Mouse (Mus musculus): ENCODE results near the gene Pdxp.

DNA sequence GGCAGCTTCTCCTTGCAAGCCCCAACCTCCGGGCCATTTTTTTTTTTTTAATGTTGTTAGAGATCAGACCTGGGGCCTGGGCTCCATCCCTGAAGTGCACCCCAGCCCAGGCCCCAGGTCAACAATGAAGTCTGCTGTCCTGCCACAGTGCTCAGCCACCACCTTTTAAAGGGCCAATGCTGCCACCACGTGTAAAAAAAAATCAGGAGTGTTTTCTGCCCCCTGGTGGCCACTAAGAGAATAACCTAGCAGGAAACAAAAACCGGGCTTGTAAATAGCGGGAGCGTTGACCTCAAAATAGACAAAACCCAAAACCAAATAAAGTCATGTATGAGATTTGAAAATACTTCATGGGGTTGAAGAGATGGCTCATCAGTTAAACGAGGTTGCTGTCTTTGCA is 43.9 kb upstream of the Pdxp start:
- TF ChIP-seq ELF1 (IDR thresholded peaks at IDR 0.05; ENCODE audit: low read depth, low read length) (no peak), TCF12 (IDR thresholded peaks at IDR 0.05; ENCODE audit: low read depth, low read length) (no peak), CTCF (conservative IDR thresholded peaks at IDR 0.05 in 1 of 2, IDR thresholded peaks at IDR 0.05 in 1 of 2; ENCODE audit: low read depth in 2 of 2, low read length in 2 of 2) (peak; percentile 61 to 99), MAZ (IDR thresholded peaks at IDR 0.05; ENCODE audit: low read depth, low read length) (no peak), USF1 (IDR thresholded peaks at IDR 0.05; ENCODE audit: low read depth, low read length) (no peak), ETS1 (conservative IDR thresholded peaks at IDR 0.05; ENCODE audit: low read depth, low read length) (no peak), E2F4 (IDR thresholded peaks at IDR 0.05; ENCODE audit: insufficient replicate concordance, low read depth, low read length) (no peak), POLR2A (IDR thresholded peaks at IDR 0.05; ENCODE audit: low read depth, low read length) (no peak), KAT2A (IDR thresholded peaks at IDR 0.05; ENCODE audit: insufficient replicate concordance, low read length) (no peak)
